Mouse (Mus musculus) testis, adult 2 months (tissue): ENCODE results near the gene Samm50.

ENCODE experiments used
- CTCF ChIP-seq: fragments of 200-500 bp; IDR thresholded peaks from 2 replicates; pipeline ENCODE4 v1.5.1; 2012; ENCODE audit warnings: low read depth, mild to moderate bottlenecking, inconsistent platforms, low read length, moderate library complexity; ENCODE audit not compliant: control insufficient read depth, insufficient read depth, insufficient replicate concordance
- POLR2A ChIP-seq: fragments of 200-500 bp; IDR thresholded peaks from 2 replicates; pipeline ENCODE4 v1.6.1; 2012; ENCODE audit warnings: low read depth, mild to moderate bottlenecking, inconsistent platforms, low read length, moderate library complexity; ENCODE audit not compliant: control insufficient read depth

DNA sequence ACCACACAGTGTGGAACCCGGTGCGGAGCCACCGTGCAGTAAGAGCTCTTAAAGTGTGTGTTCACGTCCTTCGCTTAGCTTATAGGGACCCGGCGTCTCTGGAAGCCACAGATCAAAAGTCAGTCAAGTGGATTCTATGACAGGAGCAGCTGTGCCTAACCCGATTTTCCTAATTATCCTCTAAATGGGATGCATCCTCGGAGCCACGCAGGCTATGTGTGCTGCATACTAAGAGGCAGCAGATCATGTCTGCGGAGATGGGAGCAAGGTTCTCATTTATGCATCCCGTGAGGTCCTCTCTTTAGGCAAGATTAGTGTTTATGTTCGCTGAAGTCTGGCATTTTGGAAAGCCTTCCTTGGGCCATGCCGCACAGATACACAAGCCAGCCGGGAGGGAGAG is 34.9 kb downstream of the Samm50 start:
- TF ChIP-seq CTCF (no peak), POLR2A (no peak)
